ENCODE assay signal across 27 mouse cellular contexts in genomic region chr1:178832571-178832970, GRCm38 (mm10).
"Had no signal": no experiment of that assay in that cellular context is flagged by ENCODE, and none has a peak within 500 bp of the region (broad histone marks: within the 10 kb centered on the region; RNA-seq: fewer than 3 reads in every experiment).

No protein-coding gene starts in this region.

- H3K4me3 ChIP-seq: embryonic facial prominence, embryonic 10.5 days; embryonic facial prominence, embryonic 12.5 days; embryonic facial prominence, embryonic 13.5 days; embryonic facial prominence, embryonic 15.5 days; erythroblast, embryonic 14.5 days; forebrain, embryonic 10.5 days; forebrain, embryonic 12.5 days; forebrain, embryonic 13.5 days; forebrain, embryonic 15.5 days; gastrocnemius, adult 2 months; heart, adult 2 months had no signal

- H3K36me3 ChIP-seq: embryonic facial prominence, embryonic 10.5 days; embryonic facial prominence, embryonic 12.5 days; embryonic facial prominence, embryonic 15.5 days; forebrain, embryonic 10.5 days; forebrain, embryonic 12.5 days; forebrain, embryonic 15.5 days had no signal

- H3K9ac ChIP-seq: embryonic facial prominence, embryonic 12.5 days; embryonic facial prominence, embryonic 13.5 days; embryonic facial prominence, embryonic 15.5 days; forebrain, embryonic 12.5 days; forebrain, embryonic 13.5 days; forebrain, embryonic 15.5 days; forebrain, postnatal 0 days had no signal

- ATAC-seq: forebrain, embryonic 13.5 days; forebrain, embryonic 14.5 days; forebrain, embryonic 15.5 days; forebrain, embryonic 16.5 days; forebrain, postnatal 0 days had no signal

- H3K27me3 ChIP-seq: embryonic facial prominence, embryonic 12.5 days; embryonic facial prominence, embryonic 13.5 days; embryonic facial prominence, embryonic 15.5 days; forebrain, embryonic 12.5 days; forebrain, embryonic 13.5 days; forebrain, embryonic 15.5 days had no signal

- H3K9me3 ChIP-seq: embryonic facial prominence, embryonic 10.5 days; embryonic facial prominence, embryonic 12.5 days; embryonic facial prominence, embryonic 13.5 days; embryonic facial prominence, embryonic 15.5 days; forebrain, embryonic 10.5 days; forebrain, embryonic 12.5 days; forebrain, embryonic 13.5 days; forebrain, embryonic 15.5 days had no signal

- H3K4me2 ChIP-seq: embryonic facial prominence, embryonic 12.5 days; embryonic facial prominence, embryonic 13.5 days; embryonic facial prominence, embryonic 15.5 days; forebrain, embryonic 12.5 days; forebrain, embryonic 13.5 days; forebrain, embryonic 15.5 days had no signal

- H3K4me1 ChIP-seq: embryonic facial prominence, embryonic 15.5 days; forebrain, embryonic 10.5 days; forebrain, embryonic 12.5 days had no signal

- H3K27ac ChIP-seq: embryonic facial prominence, embryonic 10.5 days; embryonic facial prominence, embryonic 12.5 days; embryonic facial prominence, embryonic 13.5 days; embryonic facial prominence, embryonic 15.5 days; forebrain, embryonic 10.5 days; forebrain, embryonic 12.5 days; forebrain, embryonic 13.5 days; forebrain, embryonic 15.5 days; gastrocnemius, adult 2 months; heart, adult 2 months had no signal

- DNase-seq: cerebellum, adult 2 months; cerebellum, adult 8-10 months; cerebellum, adult 9-10 months; cerebellum, adult 9-11 months; cerebellum, postnatal 10 days; cerebellum, postnatal 14 days; cerebellum, postnatal 25 days; cerebellum, postnatal 36 days; embryo, embryonic 11 days; forebrain, postnatal 0 days; gastrocnemius, adult 2 months; gastrocnemius, postnatal 10 days; gastrocnemius, postnatal 14 days; gastrocnemius, postnatal 25 days; gastrocnemius, postnatal 36 days; heart, adult 2 months had no signal
